Mouse (Mus musculus): ENCODE measurements around the gene Ankrd7.
A peak's percentile ranks its signal among the peaks of the same experiment; 100 is the strongest.
"Not testable (repeated sequence)": the region's sequence is repeated elsewhere in the genome, so short reads cannot be mapped to it uniquely, and the experiment has no call there.

Gene Ankrd7

DNA sequence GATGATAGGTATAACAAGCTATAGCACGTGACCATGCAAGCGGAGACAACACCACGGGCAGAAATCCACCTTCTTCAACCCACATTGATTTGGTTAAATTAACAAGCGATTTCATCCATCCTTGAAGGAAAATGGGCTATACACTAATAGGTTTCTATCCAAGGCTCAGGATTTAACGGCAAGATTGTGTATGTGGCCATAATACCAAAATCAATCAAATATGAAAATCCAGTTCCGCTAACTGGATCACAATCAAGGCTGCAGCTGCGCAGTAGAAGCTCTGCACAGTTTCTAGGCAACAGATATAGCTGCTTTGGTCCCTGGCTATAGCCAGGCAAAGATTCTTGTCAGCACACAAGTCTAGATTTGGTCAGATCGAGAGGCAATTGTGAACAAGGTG lies at the start of gene Ankrd7:
Ankrd7 (plus strand) TSS at position 301 of the 400 bp plus-strand sequence.
- no peak for DNase-seq (ENCODE audit: low spot score in 2 of 2)

DNA sequence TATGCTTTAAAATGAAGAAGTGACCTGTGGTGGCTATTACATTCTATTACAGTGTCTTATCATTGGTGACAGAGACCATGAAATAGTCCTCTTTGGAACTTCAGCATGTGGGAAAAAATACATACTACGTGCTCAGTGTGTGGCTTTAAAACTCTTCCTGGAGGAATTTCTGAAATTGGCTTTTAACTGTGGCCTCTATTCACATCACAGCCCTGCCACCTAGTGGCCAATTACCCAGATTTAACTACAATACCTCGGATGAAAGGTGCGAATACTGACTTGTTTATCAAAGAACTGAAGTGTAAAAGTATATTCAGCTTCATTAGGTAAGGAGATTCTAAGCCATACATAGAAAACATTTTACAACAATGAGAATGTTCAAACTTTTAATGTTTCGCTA lies 46.8 kb upstream of the Ankrd7 start:
- peak in 1 of 2 experiments; percentile 42 for DNase-seq (ENCODE audit: low spot score in 2 of 2)

DNA sequence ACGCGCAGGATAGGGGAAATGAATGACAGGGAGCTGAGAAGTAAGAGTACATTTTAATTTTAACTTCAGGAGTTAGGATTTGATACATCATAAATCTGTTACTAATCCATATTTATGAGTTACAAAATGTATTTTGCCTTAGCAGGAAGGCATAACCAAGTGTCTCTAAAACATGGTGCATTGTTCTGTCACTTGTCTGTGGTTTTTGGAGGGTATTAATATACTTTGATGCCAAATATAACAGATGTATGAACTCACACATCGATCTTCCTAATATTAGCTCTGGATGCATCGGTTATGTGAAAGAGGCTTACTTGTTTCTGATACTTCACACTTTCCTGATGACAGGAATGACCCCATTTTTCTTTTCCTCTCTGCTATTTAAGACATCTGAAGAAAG lies 45.9 kb upstream of the Ankrd7 start:
- DNase-seq (ENCODE audit: low spot score in 2 of 2), result no peak

DNA sequence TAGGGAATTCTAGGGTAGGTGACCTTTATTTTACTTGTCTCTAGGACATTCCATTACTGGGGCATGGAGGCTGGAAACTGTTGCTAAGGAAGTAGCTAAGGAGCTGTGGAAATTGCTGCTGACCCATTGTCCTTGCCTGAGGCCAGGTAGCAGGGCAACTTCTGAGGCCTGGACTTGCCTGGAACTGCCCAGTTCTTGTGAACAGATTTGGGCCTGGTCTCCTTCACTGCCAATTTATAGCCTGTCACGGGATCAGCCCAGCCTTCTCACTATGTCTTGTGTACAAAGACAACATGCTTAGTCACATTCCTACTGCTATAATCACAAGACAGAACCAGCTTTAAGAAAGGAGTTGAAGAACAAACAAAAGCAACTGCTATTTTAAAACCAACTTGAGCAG lies 43.3 kb upstream of the Ankrd7 start:
- no peak for DNase-seq (ENCODE audit: low spot score in 2 of 2)

DNA sequence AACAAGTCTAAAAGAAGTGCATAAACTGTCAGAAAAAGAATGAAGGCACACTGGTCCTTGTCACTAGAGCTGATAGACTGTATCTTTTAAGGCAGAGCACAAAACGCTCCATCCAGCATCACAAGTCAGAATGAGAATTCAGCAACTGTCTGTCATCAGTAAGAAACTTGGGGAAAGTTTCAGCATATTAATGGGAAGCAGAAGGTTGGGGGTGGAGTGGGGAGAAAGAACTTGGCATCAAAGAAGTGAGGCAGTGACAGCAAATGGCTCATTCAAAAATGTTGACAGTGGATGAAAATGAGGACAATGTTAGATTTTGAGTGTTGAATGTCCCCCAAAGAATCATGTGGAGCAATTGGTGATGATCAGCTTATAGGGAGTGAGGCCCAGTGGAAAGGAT lies 33.2 kb upstream of the Ankrd7 start:
- no peak for DNase-seq (ENCODE audit: low spot score in 2 of 2)

DNA sequence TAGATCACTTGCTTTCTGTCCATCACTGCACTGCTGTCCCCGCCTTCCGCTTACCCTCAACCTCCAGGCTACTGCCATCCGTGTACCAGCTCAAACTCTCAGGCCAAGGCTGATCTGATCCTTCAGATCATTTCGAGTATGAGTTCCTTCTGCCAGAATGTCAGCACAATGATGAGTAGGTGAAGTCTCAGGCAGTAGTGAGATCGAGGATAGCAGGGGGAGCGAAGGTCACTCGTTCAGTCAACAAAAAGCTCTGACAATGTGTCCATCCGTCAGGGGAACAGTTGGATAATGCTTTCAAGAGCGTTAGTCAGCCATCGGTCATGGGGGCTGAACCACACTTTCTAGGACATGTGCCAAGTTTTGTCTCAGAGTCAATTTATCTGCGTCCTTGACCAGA lies 21.6 kb upstream of the Ankrd7 start:
- not testable (repeated sequence) for DNase-seq (ENCODE audit: low spot score in 2 of 2)

DNA sequence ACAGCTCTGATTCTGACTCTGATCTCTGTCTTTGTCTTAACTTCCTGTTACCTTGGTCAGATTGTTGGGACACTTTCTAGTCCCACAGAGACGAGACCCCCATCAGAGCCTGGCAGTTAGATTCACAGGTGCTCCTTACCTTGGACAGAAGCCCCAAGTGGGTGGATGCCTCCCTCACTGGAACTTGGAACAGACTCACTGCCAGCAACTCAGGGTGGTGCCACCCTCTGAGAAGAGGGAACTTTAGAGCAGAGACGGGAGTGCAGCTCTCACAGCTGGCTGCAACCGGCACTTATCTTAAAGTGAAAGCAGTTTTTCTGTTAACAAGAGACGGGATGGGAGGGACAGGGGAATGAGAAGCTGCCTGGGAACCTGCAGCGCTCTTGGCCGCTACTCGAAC lies 20.5 kb upstream of the Ankrd7 start:
- DNase-seq (ENCODE audit: low spot score in 2 of 2), result not testable (repeated sequence)

DNA sequence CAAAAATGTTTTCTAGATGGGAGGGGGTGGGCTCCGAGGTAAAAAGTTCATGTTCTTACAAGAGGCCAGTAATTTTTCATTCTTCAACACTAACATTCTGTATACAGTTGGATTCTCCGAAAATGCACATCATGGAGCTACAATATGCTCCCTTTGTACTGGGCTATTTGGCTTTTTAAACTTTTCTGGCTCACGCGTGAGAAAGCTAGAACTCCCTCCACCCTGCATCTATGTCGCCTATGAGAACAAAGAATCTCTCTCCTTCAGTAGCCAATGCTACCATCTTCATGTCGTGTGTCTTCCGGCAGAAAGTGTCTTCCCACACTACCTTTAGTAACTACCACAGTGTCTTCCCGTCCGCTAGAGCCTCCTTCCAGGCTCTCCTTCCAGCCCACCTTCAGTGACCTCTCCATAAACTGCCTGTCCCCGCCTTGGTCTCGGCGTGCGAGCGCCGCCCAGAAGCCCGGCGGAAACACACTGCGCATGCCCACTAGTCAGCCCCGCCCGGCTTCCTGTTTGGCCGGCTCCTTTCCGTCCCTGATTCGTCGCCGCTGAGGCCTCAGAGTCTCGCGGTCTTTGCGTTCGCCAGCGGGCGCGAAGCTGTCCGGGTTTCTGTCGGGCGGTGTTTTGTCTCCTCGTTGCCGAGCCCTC lies 17.9 kb upstream of the Ankrd7 start, which contains the start of gene Lsm8:
Lsm8 (plus strand) TSS at position 529 of the 651 bp plus-strand sequence.
- peak; percentile 94 to 95 for DNase-seq (ENCODE audit: low spot score in 2 of 2)

DNA sequence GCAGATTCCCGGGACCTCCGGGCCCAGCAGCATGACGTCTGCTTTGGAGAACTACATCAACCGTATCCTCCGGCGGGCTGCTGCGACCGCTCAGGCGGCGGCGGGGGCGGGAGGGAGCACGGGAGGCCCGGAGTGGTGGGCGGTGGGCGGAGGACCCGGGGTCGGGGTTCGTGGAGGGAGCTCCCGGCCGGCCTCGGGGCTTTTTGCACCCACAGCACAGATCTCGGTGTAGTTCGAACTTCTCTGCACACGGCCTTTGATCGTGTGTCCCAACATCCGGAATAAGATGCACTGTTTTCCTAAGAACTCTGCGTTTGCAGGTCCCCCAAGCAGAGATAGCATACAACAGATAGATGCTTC lies 17.4 kb upstream of the Ankrd7 start:
- no peak for DNase-seq (ENCODE audit: low spot score in 2 of 2)

DNA sequence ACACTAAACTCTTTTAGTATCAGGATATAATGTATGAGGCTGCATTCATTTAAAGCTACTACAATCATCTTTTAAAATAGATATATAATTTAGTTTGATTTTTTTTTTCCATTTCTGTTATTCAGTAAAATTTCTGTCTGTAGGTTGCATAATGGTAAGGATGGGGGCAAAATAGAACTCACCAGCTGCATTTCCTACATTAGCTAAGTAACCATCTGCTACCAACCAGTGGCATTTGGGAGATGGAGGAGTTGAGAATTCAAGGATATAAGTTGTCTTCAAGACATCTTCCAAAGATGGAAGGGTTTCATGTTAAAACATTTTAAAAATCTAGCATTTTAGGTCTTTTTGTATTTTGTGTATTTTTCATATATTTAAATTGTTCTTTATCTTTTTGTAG lies 10.8 kb upstream of the Ankrd7 start:
- no peak for DNase-seq (ENCODE audit: low spot score in 2 of 2)

DNA sequence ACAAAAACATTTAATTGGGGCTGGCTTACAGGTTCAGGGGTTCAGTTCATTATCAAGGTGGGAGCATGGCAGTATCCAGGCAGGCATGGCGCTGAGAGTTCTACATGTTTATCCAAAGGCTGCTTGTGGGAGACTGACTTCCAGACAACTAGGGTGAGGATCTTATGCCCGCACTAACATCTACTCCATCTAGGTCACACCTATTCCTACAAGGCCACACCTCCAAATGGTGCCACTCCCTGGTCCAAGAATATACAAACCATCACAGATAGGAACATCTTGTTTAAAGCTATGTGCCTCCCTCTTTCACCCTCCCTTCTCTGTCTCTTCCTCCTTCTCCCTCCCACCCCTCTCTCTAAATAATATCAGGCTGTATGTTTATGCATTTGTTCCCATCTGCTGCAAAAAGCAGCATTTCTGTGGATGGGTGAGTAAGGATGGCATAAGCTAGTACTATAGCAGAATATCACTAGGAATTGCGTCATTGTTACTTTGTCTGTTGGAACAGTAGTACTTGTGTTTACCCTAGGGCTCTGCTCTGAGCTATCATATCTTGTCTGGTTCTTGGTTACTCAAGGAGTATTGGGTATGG lies 9.5 kb upstream of the Ankrd7 start:
- DNase-seq (ENCODE audit: low spot score in 2 of 2), result no peak

DNA sequence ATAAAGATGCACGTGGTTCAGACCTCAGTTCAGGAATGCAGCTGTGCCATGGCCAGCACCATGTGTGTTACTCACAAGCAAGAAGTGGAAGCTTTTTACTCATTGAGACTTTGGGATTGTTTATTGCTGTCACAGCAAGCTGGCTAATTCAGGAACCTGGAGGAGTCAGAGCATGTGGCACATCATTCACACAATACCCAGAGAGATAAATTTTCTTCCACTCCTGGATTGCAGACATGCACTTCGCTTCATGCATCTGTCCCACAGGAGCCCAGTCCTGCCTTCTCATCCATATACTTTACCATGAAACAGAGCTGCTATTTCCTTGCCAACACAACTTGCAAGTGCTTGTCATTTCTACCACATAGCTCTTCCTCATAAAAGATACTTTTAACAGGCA lies 22.9 kb downstream of the Ankrd7 start:
- no peak for DNase-seq (ENCODE audit: low spot score in 2 of 2)

DNA sequence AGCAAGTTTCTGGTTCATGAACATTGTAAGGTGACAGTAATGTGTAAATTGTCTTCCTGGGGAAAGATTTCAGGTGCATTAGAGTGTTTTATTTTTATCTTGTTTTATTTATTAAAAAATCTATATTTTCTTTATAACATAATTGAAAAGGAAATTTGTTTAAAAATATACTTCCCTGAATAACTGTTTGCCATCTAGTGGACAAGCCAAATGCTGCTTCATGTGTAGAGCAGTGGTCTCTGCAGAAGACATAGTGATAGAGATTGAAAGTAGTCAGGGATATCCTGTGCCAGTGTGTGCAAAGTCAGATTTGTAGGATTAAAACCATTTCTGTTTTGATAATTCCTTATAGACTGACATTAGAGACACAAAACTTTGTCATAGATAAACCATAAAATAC lies 28.0 kb downstream of the Ankrd7 start:
- DNase-seq (ENCODE audit: low spot score in 2 of 2), result no peak

DNA sequence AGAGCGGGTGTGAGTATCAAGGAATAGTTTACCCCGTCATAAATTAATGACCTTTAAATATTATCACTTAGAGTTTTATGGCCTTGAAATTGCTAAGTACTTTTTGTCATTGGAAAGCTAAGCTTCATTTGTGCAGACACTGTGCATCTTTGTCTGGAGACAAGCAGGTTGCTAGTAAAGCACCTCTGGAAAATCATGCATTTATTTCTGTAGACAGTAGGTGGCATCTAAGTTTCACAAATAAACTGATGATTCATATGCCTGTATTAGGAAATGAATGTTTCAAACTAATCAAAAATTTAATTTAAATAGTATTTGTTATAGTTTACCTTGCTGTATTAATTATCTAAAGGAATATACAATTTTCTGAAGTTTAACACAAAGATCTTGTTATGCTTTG lies 41.1 kb downstream of the Ankrd7 start:
- no peak for DNase-seq (ENCODE audit: low spot score in 2 of 2)

DNA sequence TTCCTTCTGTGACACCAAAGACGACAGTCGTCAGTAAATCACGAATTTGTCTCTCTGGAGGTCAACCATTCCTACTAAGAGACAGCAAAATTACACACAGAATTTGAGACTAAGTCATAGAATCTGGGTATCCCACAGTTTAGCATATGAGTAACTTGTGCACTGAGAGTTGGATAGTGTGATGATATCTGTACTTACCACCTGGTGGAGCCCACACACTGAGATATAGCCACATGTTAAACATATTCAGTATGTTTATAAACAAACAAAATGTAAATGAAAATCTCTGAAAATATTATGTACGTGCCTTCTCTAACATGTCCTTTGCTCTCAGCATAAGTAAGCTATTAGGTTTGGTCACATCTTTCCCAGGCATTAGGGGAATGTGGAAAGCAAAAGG lies 47.1 kb downstream of the Ankrd7 start:
- DNase-seq (ENCODE audit: low spot score in 2 of 2), result no peak

DNA sequence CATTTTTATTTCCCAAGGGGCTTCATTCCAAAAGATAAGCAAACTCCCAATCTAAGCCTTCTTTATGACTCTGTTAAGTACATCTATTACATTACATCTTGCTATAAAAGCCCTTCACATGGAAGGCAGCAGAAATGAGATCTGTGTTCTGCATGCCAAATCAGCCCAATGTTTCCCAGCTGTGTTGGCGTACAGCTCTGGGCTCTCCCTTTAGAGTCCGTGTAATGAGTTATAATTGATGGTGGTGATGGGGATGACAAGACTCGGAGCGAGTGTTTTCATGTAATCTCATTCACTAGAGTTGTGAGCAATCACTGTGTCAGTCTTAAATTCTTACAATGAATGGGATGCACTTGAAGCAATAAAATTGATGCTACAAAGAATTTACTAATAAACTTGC lies 49.9 kb downstream of the Ankrd7 start:
- DNase-seq (ENCODE audit: low spot score in 2 of 2), result peak in 1 of 2 experiments; percentile 7

DNA sequence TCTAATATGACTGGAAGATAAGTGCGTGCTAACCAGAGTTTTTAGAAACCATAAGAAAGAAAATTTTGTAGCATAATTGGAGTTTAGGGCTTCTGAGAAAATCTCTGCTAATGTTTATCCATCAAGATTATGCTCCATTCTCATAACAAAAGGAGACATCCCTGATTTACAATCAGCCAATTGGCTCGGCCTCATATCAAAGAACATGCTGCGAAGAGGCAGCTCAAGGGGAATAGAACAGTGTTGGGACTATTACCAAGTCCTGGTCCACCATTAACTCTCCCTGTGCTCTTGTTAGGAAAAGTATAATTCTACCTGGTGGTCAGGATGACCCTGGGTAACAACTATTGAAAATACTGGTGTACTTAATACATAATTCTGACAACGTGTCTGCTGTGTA lies 50.4 kb downstream of the Ankrd7 start:
- DNase-seq (ENCODE audit: low spot score in 2 of 2), result no peak

All from frontal cortex, postnatal 14 days (tissue).